Mouse (Mus musculus) forebrain, embryonic 13.5 days (tissue): ENCODE measurements around the gene Cadm2. TPM values are rescaled to one million over a fixed set of nuclear protein-coding genes. Genes with fewer than 3 reads are reported as not detected.

Experiments used
- ATAC-seq: fragments of 200-750 bp; cut with Nextera tagmentation; 2 replicates; pipeline ENCODE4 v1.8.0; 2017
- H3K27ac ChIP-seq: fragments of 300-500 bp; sonication (generic); 2 replicates; pipeline ENCODE4 v1.5.1; 2015; ENCODE audit warnings: inconsistent platforms, mild to moderate bottlenecking, moderate library complexity
- H3K27me3 ChIP-seq: fragments of 300-500 bp; sonication (generic); 2 replicates; pipeline ENCODE4 v1.6.1; 2015; ENCODE audit warnings: mild to moderate bottlenecking, inconsistent platforms
- H3K36me3 ChIP-seq: fragments of 300-500 bp; sonication (generic); 2 replicates; pipeline ENCODE4 v1.6.1; 2015; ENCODE audit warnings: mild to moderate bottlenecking, inconsistent platforms; ENCODE audit not compliant: poor library complexity, severe bottlenecking
- H3K4me1 ChIP-seq: fragments of 300-500 bp; sonication (generic); 2 replicates; pipeline ENCODE4 v1.6.1; 2015; ENCODE audit warnings: inconsistent platforms
- H3K4me2 ChIP-seq: fragments of 300-500 bp; sonication (generic); 2 replicates; pipeline ENCODE4 v1.6.1; 2015; ENCODE audit warnings: inconsistent platforms, mild to moderate bottlenecking, moderate library complexity
- H3K4me3 ChIP-seq: fragments of 300-500 bp; sonication (generic); 2 replicates; pipeline ENCODE4 v1.5.1; 2015; ENCODE audit warnings: mild to moderate bottlenecking, inconsistent platforms
- H3K9ac ChIP-seq: fragments of 300-500 bp; sonication (generic); 2 replicates; pipeline ENCODE4 v1.6.1; 2015; ENCODE audit warnings: mild to moderate bottlenecking, inconsistent platforms
- H3K9me3 ChIP-seq: fragments of 300-500 bp; sonication (generic); replicated peaks from 2 replicates; pipeline ENCODE4 v1.6.1; 2016; ENCODE audit warnings: inconsistent platforms
- WGBS: fragments of 180-500 bp; shearing (Covaris S2); methylation state at CpG from one replicate; pipeline ENCODE4 v1.1.7; 2015; 5-methylcytosine and 5-hydroxymethylcytosine counted together
- polyA plus RNA-seq: library from polyadenylated mRNA; unstranded; fragments of >200 nt; fragmentation: Nextera tagmentation; extraction: Ambion mirVana; gene quantifications from 2 replicates; pipeline ENCODE4 v1.2.1, GENCODE M21; 2015

Gene Cadm2
- polyA plus RNA-seq, 1 experiment from 2014 or later, result 13.7 TPM

DNA sequence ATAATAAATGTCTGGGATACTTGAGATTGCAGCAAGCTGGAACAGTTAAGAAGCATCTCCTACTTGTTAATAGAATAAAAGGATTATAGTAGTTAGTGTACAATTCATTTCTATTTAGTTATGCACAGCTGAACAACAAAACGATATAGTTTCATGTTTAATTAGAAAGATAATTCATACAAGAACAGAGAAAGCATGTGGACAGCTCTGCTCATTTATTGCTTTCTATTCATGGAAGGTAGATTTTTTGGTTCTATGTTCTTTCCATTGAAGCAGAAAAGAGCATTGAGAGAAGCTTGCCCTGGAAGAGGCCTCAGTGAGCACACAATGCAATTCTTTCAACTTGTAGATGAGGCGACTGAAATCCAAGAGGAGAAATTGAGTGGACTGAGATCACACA is 623.2 kb downstream of the Cadm2 start:
- no peaks in the 10 kb centered on the region for H3K4me1 ChIP-seq
- no peak overlapping the region for H3K9ac ChIP-seq
- no peak overlapping the region for H3K27ac ChIP-seq
- H3K4me2 ChIP-seq, result no peak overlapping the region
- no peak overlapping the region for H3K4me3 ChIP-seq
- no peaks in the 10 kb centered on the region for H3K36me3 ChIP-seq
- H3K9me3 ChIP-seq, result no peaks in the 10 kb centered on the region
- 48% methylated on average over 2 of the region's 2 CpGs for WGBS
- ATAC-seq, result no peak
- no peaks in the 10 kb centered on the region for H3K27me3 ChIP-seq

DNA sequence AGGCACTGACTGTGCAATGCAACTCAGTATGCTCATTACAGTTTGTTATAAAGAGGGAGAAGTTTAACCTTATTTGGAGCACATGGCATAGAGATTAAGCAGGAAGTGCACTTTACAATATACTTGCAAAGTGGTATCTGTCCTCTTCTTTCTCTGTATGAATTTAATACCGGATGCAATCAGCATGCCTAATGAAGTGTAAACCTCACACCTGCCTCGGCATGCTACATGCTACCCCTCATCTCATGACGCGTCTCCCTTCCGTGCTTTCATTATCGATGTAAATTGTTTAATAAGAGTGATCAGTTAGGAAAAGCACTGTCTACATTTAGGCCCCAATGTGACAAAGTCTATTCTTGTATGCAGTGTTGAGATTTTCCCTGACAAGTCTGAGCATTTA is 633.0 kb downstream of the Cadm2 start:
- no peak; the same call in 1 of the 2 replicates for ATAC-seq
- WGBS, result 73% methylated on average over 6 of the region's 6 CpGs
- H3K9ac ChIP-seq, result no peak overlapping the region

DNA sequence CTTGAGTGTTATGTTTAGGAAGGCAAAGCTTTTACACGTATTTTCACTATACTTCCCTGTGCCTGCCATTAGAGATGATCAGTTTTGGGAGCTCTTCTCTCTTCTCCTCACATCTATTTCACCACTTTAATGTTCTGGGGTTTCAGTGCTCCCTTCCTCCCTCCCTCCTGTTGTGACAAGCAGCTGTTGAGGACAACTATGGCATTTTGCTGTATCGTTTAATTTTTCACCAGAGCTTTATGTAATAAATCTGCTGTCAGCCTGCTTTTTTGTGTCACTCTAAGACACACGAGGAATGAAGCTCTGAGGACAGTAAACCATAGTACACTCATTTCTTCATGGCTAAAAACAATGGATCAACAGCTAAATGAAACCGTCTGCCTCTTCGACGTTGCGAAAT is 633.8 kb downstream of the Cadm2 start:
- WGBS, result 76% methylated on average over 7 of the region's 7 CpGs
- no peak overlapping the region for H3K9ac ChIP-seq
- no peaks in the 10 kb centered on the region for H3K9me3 ChIP-seq
- H3K4me2 ChIP-seq, result no peak overlapping the region
- H3K36me3 ChIP-seq, result no peaks in the 10 kb centered on the region
- H3K4me3 ChIP-seq, result no peak overlapping the region
- H3K27me3 ChIP-seq, result no peaks in the 10 kb centered on the region
- H3K27ac ChIP-seq, result no peak overlapping the region
- 0 out of 2 replicates have a peak, but pooled peaks cover 3% of the 10 kb centered on the region for H3K4me1 ChIP-seq
- no peak for ATAC-seq

More for the DNA sequence above, 633.0 kb downstream of the Cadm2 start:
- no peak overlapping the region for H3K4me3 ChIP-seq
- H3K27ac ChIP-seq, result no peak overlapping the region
- no peaks in the 10 kb centered on the region for H3K27me3 ChIP-seq
- 0 out of 2 replicates have a peak, but pooled peaks cover 3% of the 10 kb centered on the region for H3K4me1 ChIP-seq
- H3K4me2 ChIP-seq, result no peak overlapping the region
- no peaks in the 10 kb centered on the region for H3K36me3 ChIP-seq
- no peaks in the 10 kb centered on the region for H3K9me3 ChIP-seq

DNA sequence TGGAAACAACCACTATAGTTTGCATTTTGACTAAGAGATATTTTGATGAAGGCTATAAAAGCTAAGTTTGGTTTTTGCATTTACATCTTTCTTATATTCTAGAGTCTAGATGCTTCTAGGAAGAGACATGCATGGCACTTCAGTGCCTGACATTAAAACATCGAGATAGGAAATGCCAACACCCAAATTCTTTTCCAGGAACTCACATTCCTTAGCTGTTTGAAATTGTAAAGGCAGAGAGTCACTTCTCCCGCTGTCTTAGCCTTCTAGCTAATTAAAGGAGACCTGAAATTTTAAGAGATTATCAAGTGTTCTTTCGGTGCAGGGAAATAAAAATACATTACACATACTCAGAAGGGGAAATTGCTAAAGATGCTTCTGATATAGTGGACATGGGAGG is 649.8 kb downstream of the Cadm2 start:
- H3K4me3 ChIP-seq, result no peak overlapping the region
- no peak for ATAC-seq
- peaks cover 17% of the 10 kb centered on the region for H3K4me1 ChIP-seq
- no peaks in the 10 kb centered on the region for H3K36me3 ChIP-seq
- H3K27me3 ChIP-seq, result no peaks in the 10 kb centered on the region
- WGBS, result 64% methylated on average over 3 of the region's 3 CpGs
- no peak overlapping the region for H3K27ac ChIP-seq
- no peak overlapping the region for H3K4me2 ChIP-seq
- H3K9ac ChIP-seq, result no peak overlapping the region
- no peaks in the 10 kb centered on the region for H3K9me3 ChIP-seq

DNA sequence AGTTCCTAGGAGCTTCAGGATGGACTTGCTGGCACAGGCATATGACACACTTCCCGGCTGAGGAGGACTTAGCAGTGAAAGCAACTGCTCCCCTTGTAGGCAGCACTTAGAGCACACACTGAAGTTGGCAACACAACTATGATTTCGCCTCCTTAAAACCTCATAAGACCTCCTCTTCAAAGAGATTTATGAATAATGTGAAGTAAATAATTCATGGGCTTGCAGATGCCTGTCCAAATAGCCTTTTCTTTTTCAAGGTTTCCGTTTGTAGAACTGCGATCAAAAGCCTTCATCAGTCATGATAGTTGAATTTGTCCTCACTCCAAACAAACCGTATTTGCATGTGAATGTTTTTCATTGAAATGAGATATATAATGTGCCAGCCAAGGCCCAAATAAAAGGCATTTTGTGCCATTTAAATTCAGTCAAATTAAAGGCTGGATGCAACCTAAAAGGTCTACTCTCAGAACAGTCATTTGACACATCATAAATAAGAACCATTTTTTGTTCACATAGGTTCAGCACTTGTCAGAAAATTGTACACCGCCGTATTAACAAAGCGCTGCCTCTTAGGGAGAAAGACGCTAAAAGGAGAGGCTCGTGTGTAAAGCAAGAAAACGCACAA is 651.1 kb downstream of the Cadm2 start:
- peak; percentile 94 for ATAC-seq
- Histone ChIP-seq H3K9me3 (no peaks in the 10 kb centered on the region), H3K36me3 (no peaks in the 10 kb centered on the region), H3K4me2 (peak overlapping the region; percentile 15), H3K4me3 (no peak overlapping the region), H3K9ac (no peak overlapping the region), H3K4me1 (peaks cover 17% of the 10 kb centered on the region), H3K27ac (peak overlapping the region; percentile 17; the same call in 1 of the 2 replicates), H3K27me3 (no peaks in the 10 kb centered on the region)
- 34% methylated on average over 11 of the region's 11 CpGs for WGBS

DNA sequence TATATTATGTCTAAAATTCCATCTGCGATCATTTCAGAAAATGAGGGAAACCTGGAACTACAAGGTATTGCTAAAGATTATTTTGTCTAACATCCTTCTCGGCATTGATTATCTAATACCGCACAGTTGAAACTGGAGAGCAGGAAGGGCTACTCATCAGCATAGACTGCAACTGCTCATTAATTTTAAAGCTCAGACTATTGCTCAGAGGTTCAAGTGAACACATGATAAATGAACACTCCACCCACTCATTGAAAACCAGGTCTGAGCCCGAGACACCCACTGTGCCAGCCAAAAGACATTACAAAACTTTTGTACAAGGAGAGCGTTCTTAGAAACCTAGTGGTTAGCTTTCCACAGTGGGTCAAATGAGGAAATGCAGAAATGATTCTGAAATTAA is 652.4 kb downstream of the Cadm2 start:
- H3K9ac ChIP-seq, result no peak overlapping the region
- WGBS, result 45% methylated on average over 5 of the region's 5 CpGs
- 0 out of 2 replicates have a peak, but pooled peaks have one; percentile 28 for ATAC-seq
- no peak overlapping the region for H3K4me2 ChIP-seq
- H3K9me3 ChIP-seq, result no peaks in the 10 kb centered on the region
- no peak overlapping the region for H3K4me3 ChIP-seq
- H3K36me3 ChIP-seq, result no peaks in the 10 kb centered on the region
- peaks cover 17% of the 10 kb centered on the region for H3K4me1 ChIP-seq
- no peaks in the 10 kb centered on the region for H3K27me3 ChIP-seq
- no peak overlapping the region for H3K27ac ChIP-seq

DNA sequence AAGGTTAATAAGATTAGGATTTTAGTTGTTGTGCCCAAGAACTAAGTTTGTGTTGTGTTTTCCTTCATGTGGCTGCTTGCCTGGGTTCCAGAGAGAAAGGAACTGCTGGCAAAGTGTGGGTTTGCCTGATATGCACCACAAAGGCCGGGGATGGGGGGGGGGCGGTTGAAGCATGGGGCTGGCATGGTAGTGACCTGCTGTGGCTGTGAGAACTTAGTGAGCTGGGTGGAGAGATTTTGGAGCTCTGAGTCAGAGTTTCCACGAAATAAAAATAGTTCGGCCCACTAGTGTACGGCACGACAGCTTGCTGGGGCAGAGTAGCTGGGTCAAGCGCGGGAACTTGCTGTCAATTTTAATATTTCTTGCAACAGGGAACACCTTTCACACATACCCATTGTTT is 653.0 kb downstream of the Cadm2 start:
- 84% methylated on average over 8 of the region's 8 CpGs for whole genome bisulfite sequencing
- no peak overlapping the region for H3K27ac ChIP-seq
- H3K4me1 ChIP-seq, result peaks cover 17% of the 10 kb centered on the region
- no peaks in the 10 kb centered on the region for H3K27me3 ChIP-seq
- no peak overlapping the region for H3K4me3 ChIP-seq
- no peaks in the 10 kb centered on the region for H3K36me3 ChIP-seq
- H3K4me2 ChIP-seq, result no peak overlapping the region
- no peaks in the 10 kb centered on the region for H3K9me3 ChIP-seq
- H3K9ac ChIP-seq, result no peak overlapping the region
- no peak for ATAC-seq

DNA sequence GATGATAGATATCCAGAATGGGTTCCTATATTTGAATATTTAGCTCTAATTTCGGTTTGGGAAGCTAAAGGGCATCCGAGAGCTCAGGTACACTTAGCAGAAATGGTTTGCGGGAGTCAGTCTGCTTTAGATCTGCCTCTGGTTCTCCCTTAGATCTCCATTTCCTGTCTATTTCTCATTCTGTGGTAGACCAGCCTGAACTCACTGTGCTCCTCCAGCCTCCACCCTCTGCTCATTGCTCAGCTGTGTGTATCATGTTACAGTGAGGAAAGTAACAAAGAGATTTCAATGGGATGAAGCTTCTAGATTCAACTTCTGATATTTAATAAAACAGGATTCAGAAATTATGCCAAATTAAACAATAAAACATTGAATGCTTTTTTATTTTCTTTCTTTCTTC is 661.6 kb downstream of the Cadm2 start:
- Histone ChIP-seq H3K36me3 (no peaks in the 10 kb centered on the region), H3K4me3 (no peak overlapping the region), H3K27me3 (no peaks in the 10 kb centered on the region), H3K4me1 (no peaks in the 10 kb centered on the region), H3K9ac (no peak overlapping the region), H3K27ac (no peak overlapping the region), H3K9me3 (no peaks in the 10 kb centered on the region), H3K4me2 (no peak overlapping the region)
- no peak for ATAC-seq
- WGBS, result 90% methylated on average over 3 of the region's 3 CpGs

DNA sequence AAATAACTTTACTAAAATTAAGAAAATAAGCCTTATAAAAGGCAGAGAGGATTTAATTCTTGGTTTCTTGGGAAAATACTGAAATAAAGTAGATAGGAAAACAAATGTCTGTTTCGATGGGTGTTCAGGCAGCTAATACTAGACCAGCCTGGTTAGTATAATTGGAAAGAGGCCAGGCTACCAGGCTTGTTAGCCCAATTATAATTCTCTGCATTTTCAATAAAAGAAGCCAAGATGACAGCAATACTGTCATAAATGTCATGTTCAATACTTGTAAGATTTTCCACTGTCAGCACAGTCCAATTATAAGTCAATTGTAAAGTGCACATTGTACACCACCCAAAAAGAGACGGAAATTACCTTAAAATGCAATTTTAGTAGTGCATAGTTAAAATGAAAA is 664.8 kb downstream of the Cadm2 start:
- 82% methylated on average over 2 of the region's 2 CpGs for WGBS
- Histone ChIP-seq H3K9me3 (no peaks in the 10 kb centered on the region), H3K4me3 (no peak overlapping the region), H3K4me2 (no peak overlapping the region), H3K27ac (no peak overlapping the region), H3K36me3 (no peaks in the 10 kb centered on the region), H3K9ac (no peak overlapping the region), H3K27me3 (no peaks in the 10 kb centered on the region), H3K4me1 (no peaks in the 10 kb centered on the region)
- no peak for ATAC-seq

DNA sequence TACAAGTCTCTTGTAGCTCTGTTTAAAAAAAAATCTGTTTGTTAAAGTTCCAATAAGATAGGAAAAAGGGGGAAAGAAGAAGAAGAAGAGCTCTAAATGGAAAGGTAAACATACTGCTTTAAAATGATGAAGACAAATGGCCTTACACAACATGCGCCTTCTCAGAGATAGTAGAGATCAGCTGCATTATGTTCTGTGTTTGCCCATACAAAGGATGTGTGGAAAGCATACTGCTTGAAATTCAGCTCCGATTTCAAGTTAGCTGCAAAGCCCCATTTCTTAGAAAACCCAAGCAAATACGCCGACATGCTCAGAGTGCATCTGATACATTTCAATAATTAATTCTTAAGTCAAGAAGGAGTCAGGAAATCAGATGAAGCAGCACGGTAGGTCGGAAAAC is 684.4 kb downstream of the Cadm2 start:
- H3K9me3 ChIP-seq, result no peaks in the 10 kb centered on the region
- H3K27me3 ChIP-seq, result no peaks in the 10 kb centered on the region
- H3K4me1 ChIP-seq, result no peaks in the 10 kb centered on the region
- no peak for ATAC-seq
- H3K36me3 ChIP-seq, result no peaks in the 10 kb centered on the region
- H3K27ac ChIP-seq, result no peak overlapping the region
- H3K9ac ChIP-seq, result no peak overlapping the region
- H3K4me2 ChIP-seq, result no peak overlapping the region
- H3K4me3 ChIP-seq, result no peak overlapping the region
- WGBS, result 80% methylated on average over 6 of the region's 6 CpGs

DNA sequence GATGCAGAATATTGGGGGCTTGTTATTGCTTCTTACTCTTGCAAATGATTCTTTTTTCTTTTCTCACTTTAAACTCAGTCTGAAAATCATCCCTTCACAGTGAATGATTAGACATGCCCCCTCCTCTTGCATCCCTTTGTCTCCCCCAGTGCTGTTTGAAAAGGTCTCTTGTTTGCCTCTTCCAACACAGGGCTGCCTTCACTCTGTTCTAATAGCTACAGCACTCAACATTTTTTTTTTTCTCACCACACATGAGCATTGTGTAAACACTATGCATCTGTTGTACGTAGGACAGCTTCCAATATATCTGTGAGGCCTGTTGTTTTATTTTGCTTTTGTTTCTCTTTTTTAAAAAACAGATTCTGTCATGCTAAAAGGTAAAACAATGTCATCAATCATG is 695.2 kb downstream of the Cadm2 start:
- Histone ChIP-seq H3K9ac (no peak overlapping the region), H3K4me1 (no peaks in the 10 kb centered on the region), H3K36me3 (no peaks in the 10 kb centered on the region), H3K9me3 (no peaks in the 10 kb centered on the region), H3K4me2 (no peak overlapping the region), H3K27ac (no peak overlapping the region), H3K27me3 (no peaks in the 10 kb centered on the region), H3K4me3 (no peak overlapping the region)
- 8% methylated on average over 1 of the region's 1 CpGs for WGBS
- no peak for ATAC-seq

DNA sequence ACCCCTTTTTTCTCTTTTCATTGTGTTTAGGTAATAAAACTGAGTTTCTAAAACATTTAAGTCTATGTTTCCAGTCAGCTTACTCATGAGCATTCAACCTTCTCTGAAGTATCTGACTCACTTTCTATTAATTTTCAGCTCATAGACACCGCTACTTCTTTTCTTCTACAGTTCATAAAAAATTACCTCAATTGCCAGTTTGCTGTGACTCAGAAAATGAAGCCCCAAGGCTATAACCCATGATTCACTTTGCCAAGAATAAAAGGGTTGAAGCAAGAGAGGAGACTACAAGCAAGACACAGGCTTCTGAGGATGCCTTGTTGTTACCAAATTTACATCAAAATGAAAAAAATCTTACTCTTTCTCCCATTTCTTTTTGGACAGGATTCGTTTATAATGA is 698.0 kb downstream of the Cadm2 start:
- Histone ChIP-seq H3K9me3 (no peaks in the 10 kb centered on the region), H3K27me3 (no peaks in the 10 kb centered on the region), H3K9ac (no peak overlapping the region), H3K4me3 (no peak overlapping the region), H3K4me1 (no peaks in the 10 kb centered on the region), H3K36me3 (no peaks in the 10 kb centered on the region), H3K27ac (no peak overlapping the region), H3K4me2 (no peak overlapping the region)
- no peak for ATAC-seq
- 67% methylated on average over 2 of the region's 2 CpGs for WGBS

DNA sequence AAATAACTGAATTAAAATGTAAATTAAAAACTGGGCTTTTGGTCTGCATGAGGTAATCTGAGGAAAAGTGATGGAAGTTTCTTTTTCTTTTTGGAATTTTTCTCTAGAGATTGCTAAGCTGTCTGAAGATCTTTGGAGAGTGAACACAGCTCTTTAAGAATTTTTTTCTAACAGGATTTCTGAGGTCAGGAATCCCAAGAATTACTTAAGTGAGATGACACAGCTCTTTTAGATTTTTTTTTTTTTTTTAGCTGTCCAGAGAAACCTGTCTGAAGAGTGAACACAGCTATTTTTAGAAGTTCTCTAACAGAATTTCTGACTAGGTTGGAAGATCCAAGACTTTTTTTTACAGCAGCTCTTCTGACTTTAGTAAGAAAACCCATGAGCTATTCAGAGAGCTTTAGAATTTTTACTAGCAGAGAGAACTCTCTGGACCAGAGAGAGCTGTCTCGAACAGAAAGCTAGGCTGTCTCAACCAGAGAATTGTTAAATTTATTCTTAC is 699.2 kb downstream of the Cadm2 start:
- Histone ChIP-seq H3K9ac (no peak overlapping the region), H3K4me1 (no peaks in the 10 kb centered on the region), H3K36me3 (no peaks in the 10 kb centered on the region), H3K27ac (no peak overlapping the region), H3K4me3 (no peak overlapping the region), H3K9me3 (no peaks in the 10 kb centered on the region), H3K4me2 (no peak overlapping the region), H3K27me3 (no peaks in the 10 kb centered on the region)
- ATAC-seq, result no peak
- 91% methylated on average over 1 of the region's 1 CpGs for WGBS
